Mouse (Mus musculus): ENCODE results near the gene B3gat1. TPM values are rescaled to one million over a fixed set of nuclear protein-coding genes. Genes with fewer than 3 reads are reported as not detected.
A peak's percentile ranks its signal among the peaks of the same experiment; 100 is the strongest.

Gene B3gat1
- total RNA-seq, 1 experiment from 2014 or later = not detected

- ATAC-seq (replicated peaks; ENCODE audit: low read depth, poor library complexity, severe bottlenecking) = no peak
These were observed 42.2 kb downstream of the B3gat1 start for GRCm38 (mm10) chr9:26775700-26776099.

DNA sequence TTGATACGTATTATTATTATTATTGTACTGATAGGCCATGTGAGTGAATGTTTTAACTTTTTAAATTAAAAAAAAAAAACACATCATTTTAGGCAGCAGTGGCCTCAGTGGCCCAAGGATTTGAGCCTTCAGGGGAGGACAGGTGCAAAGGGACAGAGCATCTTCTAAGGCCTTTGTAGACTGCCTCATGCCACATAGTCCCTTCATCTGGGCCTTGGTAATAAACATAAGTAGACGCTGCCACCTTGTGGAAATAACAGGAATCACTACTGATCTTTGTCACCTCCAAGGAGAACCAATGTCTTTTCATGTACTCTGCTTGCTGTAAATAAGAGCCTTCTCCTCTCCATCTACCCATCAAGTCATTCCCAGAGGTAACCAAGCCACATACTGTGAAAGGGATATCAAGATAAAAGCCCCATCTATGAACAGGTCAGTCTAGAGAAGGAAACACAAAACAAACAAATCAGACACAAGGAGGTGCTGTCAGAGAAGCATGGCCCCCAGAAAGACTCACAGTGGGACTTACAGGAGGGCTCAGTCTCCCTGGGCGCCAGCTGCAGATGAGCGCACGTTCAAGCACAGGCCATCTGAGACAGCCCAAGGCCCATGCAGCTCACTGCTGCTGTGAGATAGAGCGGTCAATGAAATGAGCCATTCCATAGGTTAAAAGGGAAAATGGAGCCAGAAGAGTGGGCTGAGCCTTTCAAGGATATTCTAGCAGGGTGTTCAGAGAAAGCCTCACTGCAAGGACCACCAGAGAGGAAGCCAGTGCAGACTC is 42.8 kb downstream of the B3gat1 start:
- peak; percentile 75; the same call in 1 of the 2 replicates for ATAC-seq (replicated peaks; ENCODE audit: low read depth, poor library complexity, severe bottlenecking)

DNA sequence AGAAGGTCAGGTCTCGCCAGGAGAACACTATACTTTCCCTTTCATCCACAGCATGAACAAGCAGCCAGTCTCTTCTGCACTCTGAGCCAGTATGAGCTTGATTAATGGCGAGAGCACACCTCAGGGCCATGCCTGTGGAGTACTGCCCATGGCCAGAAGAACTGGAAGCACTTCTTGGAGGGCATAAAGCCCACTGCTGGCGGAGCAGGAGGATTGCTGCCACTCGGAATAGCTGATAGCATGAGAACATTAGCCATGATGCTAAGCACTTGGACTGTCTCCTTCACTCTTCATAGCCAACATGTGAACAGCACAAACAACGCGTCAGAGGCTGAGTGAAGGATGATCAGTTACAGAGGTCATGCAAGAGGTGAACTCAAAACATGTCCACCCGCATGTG is 44.9 kb downstream of the B3gat1 start:
- ATAC-seq (replicated peaks; ENCODE audit: low read depth, poor library complexity, severe bottlenecking) = no peak

- ATAC-seq (replicated peaks; ENCODE audit: low read depth, poor library complexity, severe bottlenecking) = peak; percentile 85
These were observed 50.0 kb downstream of the B3gat1 start for GRCm38 (mm10) chr9:26783414-26783975.

DNA sequence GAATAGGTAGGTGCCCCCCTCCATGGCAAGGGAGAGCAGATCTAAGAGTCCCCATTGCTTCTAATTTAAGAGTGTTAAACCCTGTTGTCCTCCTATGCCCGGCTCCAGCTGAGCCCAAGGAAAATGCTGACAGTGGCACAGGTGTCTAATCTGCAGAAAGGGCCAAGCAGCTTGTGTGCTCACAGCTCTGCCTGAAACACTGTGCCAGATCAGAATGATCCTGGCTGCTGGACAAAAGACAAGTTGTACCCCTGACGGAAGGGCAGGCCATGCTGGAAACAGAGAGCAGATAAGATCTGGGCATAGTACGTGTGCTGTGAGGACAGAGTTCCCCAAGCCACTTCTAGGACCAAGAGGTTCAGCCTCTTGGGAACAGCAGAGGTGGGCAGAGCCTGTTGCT is 59.3 kb downstream of the B3gat1 start:
- ATAC-seq (replicated peaks; ENCODE audit: low read depth, poor library complexity, severe bottlenecking) = no peak

DNA sequence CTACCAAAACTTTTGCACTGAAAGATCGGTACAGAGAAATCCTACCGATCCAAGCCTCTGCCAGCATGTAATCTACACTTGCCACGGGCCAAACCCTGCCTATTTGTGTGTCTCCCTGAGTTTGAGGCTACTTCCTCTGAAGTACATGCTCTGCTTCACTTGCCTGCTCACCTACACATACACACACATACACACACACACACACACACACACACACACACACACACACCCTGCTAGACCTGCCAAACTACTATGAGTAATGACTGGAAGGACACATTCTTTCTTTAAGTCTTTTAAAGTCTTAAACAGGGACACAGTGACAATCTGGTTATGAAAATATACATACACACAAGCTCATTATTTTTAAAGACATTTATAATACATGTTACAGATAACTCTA is 64.7 kb downstream of the B3gat1 start:
- ATAC-seq (replicated peaks; ENCODE audit: low read depth, poor library complexity, severe bottlenecking) = no peak

GRCm38 (mm10) chr9:26798731-26799130 is 65.2 kb downstream of the B3gat1 start:
- no peak for ATAC-seq (replicated peaks; ENCODE audit: low read depth, poor library complexity, severe bottlenecking)

DNA sequence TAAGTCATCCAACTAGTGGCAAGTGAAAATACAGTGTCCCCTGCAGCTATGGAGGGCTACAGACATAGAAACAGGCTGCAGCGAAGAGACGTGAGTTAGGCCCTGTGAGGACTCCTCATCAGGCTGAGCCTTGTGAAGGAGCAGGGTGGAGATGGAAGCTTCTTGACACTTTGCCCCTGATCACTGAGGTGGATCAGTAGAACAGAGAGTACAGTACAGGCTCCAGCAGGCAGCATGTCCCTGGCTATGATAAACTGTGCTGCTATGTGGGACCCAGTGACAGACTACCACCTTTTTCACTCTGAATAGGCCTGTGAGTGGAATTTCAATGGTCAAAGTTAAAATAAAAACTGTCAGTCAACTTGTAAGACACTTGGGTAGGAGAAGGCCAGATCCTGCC is 66.8 kb downstream of the B3gat1 start:
- no peak for ATAC-seq (replicated peaks; ENCODE audit: low read depth, poor library complexity, severe bottlenecking)

DNA sequence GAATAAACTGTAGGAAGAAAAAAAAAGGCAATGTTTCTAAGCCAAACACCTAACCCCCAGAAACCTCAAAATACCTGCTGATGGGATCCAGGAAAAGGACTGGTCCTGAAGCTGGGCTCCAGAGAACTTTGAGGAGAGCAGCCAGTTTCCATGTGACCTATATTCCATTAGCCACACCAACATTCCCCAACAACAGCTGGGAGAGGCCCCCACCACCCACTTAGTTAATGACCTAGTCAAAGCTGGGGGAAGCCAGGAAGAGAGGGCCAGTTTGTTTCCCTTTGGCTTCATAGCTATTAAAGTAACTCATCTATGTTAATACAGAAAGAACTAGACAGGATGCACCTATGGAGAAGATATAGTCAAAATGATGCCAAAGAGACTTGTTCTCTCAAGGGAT is 70.8 kb downstream of the B3gat1 start:
- no peak for ATAC-seq (replicated peaks; ENCODE audit: low read depth, poor library complexity, severe bottlenecking)

DNA sequence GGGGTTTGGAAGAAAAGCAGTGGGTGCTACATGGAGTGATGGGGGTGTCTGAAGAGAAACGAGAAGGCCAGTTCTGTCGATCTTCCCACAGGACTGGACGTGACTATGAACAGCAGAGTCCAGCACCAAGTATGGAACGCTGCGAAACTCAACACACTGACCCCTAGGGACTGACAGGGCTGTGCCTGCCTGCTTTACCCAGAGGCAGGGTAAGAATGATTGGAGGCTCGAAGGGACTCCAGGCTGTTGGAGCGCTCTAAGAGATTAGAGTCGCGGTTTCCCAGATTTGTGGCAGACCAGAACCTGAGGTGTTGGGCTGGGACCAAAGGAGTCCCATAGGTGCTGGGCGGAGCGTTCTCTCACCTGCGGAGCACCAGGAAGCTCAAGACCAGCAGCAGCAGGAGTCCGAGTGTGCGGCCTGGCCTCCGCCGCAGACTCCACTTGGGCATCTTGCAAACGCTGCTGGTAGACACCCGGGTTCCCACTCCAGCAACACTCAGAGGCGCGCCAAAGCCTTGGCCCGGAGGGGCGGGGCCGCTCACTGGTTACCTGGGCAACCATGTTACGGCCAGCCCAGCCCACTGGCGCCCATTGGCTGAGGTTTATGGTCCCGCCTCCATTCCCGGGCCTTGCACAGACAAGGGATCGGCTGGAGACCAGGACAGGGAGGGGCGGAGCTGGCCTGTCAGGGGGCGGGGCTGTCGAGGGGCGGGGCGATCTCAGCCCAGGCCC is 72.6 kb downstream of the B3gat1 start, which contains the start of gene Glb1l2:
Gene Glb1l2 (minus strand): TSS at position 534 of the 732 bp plus-strand sequence.
- ATAC-seq (replicated peaks; ENCODE audit: low read depth, poor library complexity, severe bottlenecking) = peak; percentile 96

DNA sequence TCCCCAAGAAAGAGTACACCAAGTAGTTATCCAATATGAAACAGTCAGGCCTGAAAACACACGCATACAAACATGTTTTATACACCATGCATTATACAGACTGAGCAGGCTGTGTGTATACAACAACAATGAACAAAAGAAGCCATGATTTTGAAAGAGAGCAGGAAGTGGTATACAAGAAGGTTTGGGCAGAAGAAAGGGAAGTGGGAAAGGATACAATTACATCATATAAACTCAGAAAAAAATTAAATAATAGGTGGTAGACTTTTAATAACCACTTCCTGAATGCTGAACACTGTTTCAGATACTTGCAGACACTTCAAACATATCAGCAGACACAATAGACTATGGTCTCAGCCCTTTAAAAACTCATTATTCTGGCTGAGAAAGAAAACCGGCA is 75.2 kb downstream of the B3gat1 start:
- ATAC-seq (replicated peaks; ENCODE audit: low read depth, poor library complexity, severe bottlenecking) = peak; percentile 35

Other genes with a start within 250 kb of the B3gat1 start
- gene Glb1l2, start 72.7 kb downstream of the B3gat1 start, total RNA-seq (2017) = 0.39 TPM in 1 of 2 replicates, not detected in the other
- gene Glb1l3, start 127.2 kb downstream of the B3gat1 start, total RNA-seq (2017) = not detected in 2 replicates
- gene Gm1110, start 189.4 kb downstream of the B3gat1 start, total RNA-seq (2017) = not detected in 2 replicates